Mouse (Mus musculus): ENCODE results near the gene Ankrd50.

DNA sequence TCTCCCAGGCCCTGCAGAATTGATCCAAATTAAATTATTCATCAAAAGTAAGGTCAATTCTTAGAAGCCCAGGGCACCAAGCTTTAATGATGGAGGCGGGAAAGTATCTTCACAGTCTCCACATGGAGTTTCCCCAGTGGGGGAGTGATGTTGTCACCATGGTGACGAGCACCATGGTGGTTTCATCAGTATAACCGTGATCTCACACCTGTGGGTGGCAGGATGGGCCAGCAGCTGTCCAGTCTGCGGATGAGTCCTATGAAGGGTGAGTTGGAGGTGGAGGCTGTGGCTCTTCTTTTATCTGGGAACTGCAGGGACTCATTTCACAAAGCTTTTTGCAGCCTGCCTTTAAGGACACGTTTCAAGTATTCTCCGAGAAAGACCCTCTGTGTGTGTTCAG is 53.6 kb downstream of the Ankrd50 start:
- TF ChIP-seq CTCF (IDR thresholded peaks at IDR 0.05; ENCODE audit: control insufficient read depth, insufficient read depth, insufficient replicate concordance, low read depth, low read length) = no peak
- TF ChIP-seq POLR2A (IDR thresholded peaks at IDR 0.05; ENCODE audit: control insufficient read depth, low read depth, low read length) = no peak

Data from testis, adult 2 months (tissue).